Comparison of ENCODE assay signal across 21 mouse cellular contexts in the genomic region with DNA sequence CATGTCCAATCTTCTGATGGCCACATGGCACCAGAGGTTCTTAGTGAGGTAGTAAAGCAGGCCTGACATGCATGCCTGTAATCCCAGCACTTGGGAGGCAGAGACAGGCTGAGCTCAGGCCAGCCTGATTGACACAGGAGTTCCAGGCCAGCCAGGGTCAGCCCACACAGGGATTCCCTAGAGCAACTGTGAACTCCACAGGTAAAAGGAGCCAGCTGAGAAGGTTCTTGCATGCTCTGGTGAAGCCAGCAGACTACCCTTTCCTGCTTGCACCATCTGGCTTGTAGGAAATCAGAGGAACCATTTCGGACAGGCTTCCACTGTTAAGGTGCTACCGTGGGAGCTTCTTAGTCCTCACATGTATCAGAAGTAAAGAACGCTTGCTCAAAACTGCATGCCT. TPM values are rescaled to one million over a fixed set of nuclear protein-coding genes. Genes with fewer than 3 reads are reported as not detected.
DNase-seq lines count a peak whose midpoint lies in the region; ATAC-seq lines count a peak whose summit lies in the region.
"Had no signal": no experiment of that assay in that cellular context is flagged by ENCODE, and none has a peak within 500 bp of the region (broad histone marks: within the 10 kb centered on the region; RNA-seq: fewer than 3 reads in every experiment).

No protein-coding gene starts in this region.

- peak overlapping the region; percentile 99 for H3K27ac ChIP-seq in liver, embryonic 12.5 days
- H3K27ac ChIP-seq in liver, embryonic 16.5 days (ENCODE audit: low read length) = peak overlapping the region; percentile 90
- H3K27ac ChIP-seq: embryonic facial prominence, embryonic 10.5 days; forebrain, embryonic 15.5 days; hindbrain, embryonic 13.5 days; hindbrain, postnatal 0 days had no signal

- H3K9me3 ChIP-seq in megakaryocyte, embryonic 14.5 days = no peaks in the 10 kb centered on the region
- H3K9me3 ChIP-seq in liver, embryonic 12.5 days (replicated peaks) = no peaks in the 10 kb centered on the region
- H3K9me3 ChIP-seq in liver, embryonic 16.5 days (replicated peaks; ENCODE audit: control insufficient read depth, low read length) = no peaks in the 10 kb centered on the region
- H3K9me3 ChIP-seq: embryonic facial prominence, embryonic 10.5 days; forebrain, embryonic 15.5 days; hindbrain, embryonic 13.5 days had no signal

- DNase-seq in adrenal gland, postnatal 10 days = peak; percentile 51
- DNase-seq in adrenal gland, adult 8-10 months = no peak
- DNase-seq in ovary, postnatal 14 days (ENCODE audit: low spot score) = no peak
- no peak for DNase-seq in layer of hippocampus, postnatal 14 days (ENCODE audit: low spot score in 2 of 2)
- DNase-seq: B cell, adult 2 months; cerebellum, adult 18-20 months; cerebellum, adult 9-11 months; gastrocnemius, postnatal 36 days; heart, adult 11 months; heart, postnatal 10 days had no signal

- no peaks in the 10 kb centered on the region for H3K27me3 ChIP-seq in megakaryocyte, embryonic 14.5 days (replicated peaks)
- H3K27me3 ChIP-seq in liver, embryonic 12.5 days (replicated peaks) = no peaks in the 10 kb centered on the region
- H3K27me3 ChIP-seq in liver, embryonic 16.5 days (ENCODE audit: control insufficient read depth, insufficient read depth, low read depth, low read length) = no peaks in the 10 kb centered on the region
- H3K27me3 ChIP-seq: forebrain, embryonic 15.5 days; hindbrain, embryonic 13.5 days; Patski had no signal

- H3K36me3 ChIP-seq in megakaryocyte, embryonic 14.5 days (replicated peaks; ENCODE audit: low read length) = peaks cover 79% of the 10 kb centered on the region
- H3K36me3 ChIP-seq in liver, embryonic 12.5 days = peaks cover 30% of the 10 kb centered on the region
- no peaks in the 10 kb centered on the region for H3K36me3 ChIP-seq in liver, embryonic 16.5 days (ENCODE audit: control insufficient read depth, insufficient read depth)
- H3K36me3 ChIP-seq: forebrain, embryonic 15.5 days had no signal

- peak overlapping the region; percentile 99 for H3K4me3 ChIP-seq in megakaryocyte, embryonic 14.5 days (replicated peaks)
- peak overlapping the region; percentile 37; the same call in 1 of the 2 replicates for H3K4me3 ChIP-seq in liver, embryonic 12.5 days
- no peak overlapping the region for H3K4me3 ChIP-seq in liver, embryonic 16.5 days (ENCODE audit: low read depth, low read length)
- H3K4me3 ChIP-seq: embryonic facial prominence, embryonic 10.5 days; forebrain, embryonic 15.5 days; hindbrain, embryonic 13.5 days had no signal

- 86% methylated on average over 3 of the region's 3 CpGs for WGBS in liver, embryonic 12.5 days (ENCODE audit: insufficient replicate concordance)
- WGBS in liver, embryonic 16.5 days (ENCODE audit: insufficient replicate concordance) = 89% methylated on average over 3 of the region's 3 CpGs

- H3K4me2 ChIP-seq in liver, embryonic 12.5 days = peak overlapping the region; percentile 84
- H3K4me2 ChIP-seq in liver, embryonic 16.5 days (ENCODE audit: low read depth, low read length) = peak overlapping the region; percentile 30
- H3K4me2 ChIP-seq: forebrain, embryonic 15.5 days had no signal

- peak overlapping the region; percentile 100 for H3K9ac ChIP-seq in liver, embryonic 12.5 days
- H3K9ac ChIP-seq in liver, embryonic 16.5 days (ENCODE audit: low read depth, low read length) = peak overlapping the region; percentile 45
- H3K9ac ChIP-seq: forebrain, embryonic 15.5 days; hindbrain, embryonic 13.5 days had no signal

- H3K4me1 ChIP-seq in megakaryocyte, embryonic 14.5 days = peaks cover 68% of the 10 kb centered on the region
- peaks cover 88% of the 10 kb centered on the region for H3K4me1 ChIP-seq in liver, embryonic 12.5 days
- H3K4me1 ChIP-seq in liver, embryonic 16.5 days (ENCODE audit: control insufficient read depth, low read depth, low read length) = peaks cover 59% of the 10 kb centered on the region

- ATAC-seq in megakaryocyte, adult 5-6 weeks (ENCODE audit: poor library complexity, severe bottlenecking) = no peak
- ATAC-seq in liver, embryonic 12.5 days = no peak
- ATAC-seq in liver, embryonic 16.5 days (ENCODE audit: low read depth) = no peak
- ATAC-seq: activated CD4-positive, CD25-positive, alpha-beta regulatory T cell, adult 4 months; CD4-positive, CD25-positive, alpha-beta regulatory T cell, adult 4 months; forebrain, embryonic 15.5 days; hindbrain, postnatal 0 days; Patski had no signal

RNA-seq across cellular contexts. Expression of a gene that starts 5.3 kb away (rescaled TPM):
- 100 to 1,000 TPM; 574 to 579 TPM for total RNA-seq in adrenal gland, postnatal 10 days (2021)
- 100 to 1,000 TPM; 295 to 379 (median 319) TPM for total RNA-seq in adrenal gland, adult 8-10 months (2022)
- polyA plus RNA-seq in megakaryocyte, embryonic 14.5 days (2012; ENCODE audit: insufficient read depth, low replicate concordance) = 110 and 158 TPM in 2 replicates
- total RNA-seq in megakaryocyte, adult 5-6 weeks (2015) = 41.4 and 43.6 TPM in 2 replicates
- total RNA-seq in megakaryocyte, adult 5-6 weeks (2017) = 36.2 and 45.2 TPM in 2 replicates
- polyA plus RNA-seq in liver, embryonic 12.5 days (2016; fragmentation: Nextera tagmentation; extraction: Ambion mirVana) = 137 and 141 TPM in 2 replicates
- polyA plus RNA-seq in liver, embryonic 16.5 days (2015; fragmentation: Nextera tagmentation; extraction: Ambion mirVana) = 51.1 and 53.8 TPM in 2 replicates
- 10 to 100 TPM; 43.9 to 46.2 TPM for total RNA-seq in layer of hippocampus, postnatal 14 days (2021)

Comparison
In these comparisons a context has a peak if more than half of its experiments do, and no peak if none do; other contexts are left out.
1. RNA of a gene that starts 5.3 kb away (total RNA-seq): 574 to 579 TPM in adrenal gland, postnatal 10 days and 295 to 379 TPM in adrenal gland, adult 8-10 months; 43.9 to 46.2 TPM in layer of hippocampus, postnatal 14 days and 36.2 to 45.2 TPM in megakaryocyte, adult 5-6 weeks; every median in the first group is over 4 times any median in the second.